Mouse (Mus musculus): ENCODE measurements around the gene Car10. TPM values are rescaled to one million over a fixed set of nuclear protein-coding genes. Genes with fewer than 3 reads are reported as not detected.

Gene Car10
- polyA plus RNA-seq, 1 experiment = not detected

DNA sequence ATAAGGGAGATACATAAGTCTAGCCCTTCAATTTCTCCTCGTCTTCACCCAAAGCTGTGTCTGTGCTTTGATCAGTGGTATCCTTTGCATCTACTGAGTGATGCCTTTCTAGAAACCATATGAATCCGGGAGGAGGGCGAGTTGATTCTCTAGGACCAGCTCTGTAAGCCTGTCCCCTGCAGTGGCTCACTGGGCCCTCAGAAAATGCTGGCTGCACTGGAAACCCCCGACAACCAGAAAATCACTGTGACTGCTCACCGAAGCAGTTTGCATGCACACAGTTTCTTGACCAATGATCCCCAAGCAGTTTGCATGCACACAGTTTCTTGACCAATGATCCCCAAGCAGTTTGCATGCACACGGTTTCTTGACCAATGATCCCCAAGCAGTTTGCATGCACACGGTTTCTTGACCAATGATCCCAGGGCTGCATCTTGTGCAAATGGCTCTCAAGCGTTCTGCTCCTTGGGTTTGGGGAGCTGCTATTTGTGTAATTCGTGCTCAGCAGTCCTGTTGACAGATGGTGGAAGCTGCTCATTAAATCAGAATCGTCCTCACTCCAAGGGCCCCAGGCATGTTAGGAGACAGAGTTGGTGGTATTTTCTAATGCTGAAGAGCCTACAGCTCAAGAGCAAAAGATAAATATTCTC, 23.1 kb downstream of the Car10 start:
- H3K27ac ChIP-seq (ENCODE audit: insufficient read depth, low read depth, low read length) = no peak overlapping the region
- no peaks in the 10 kb centered on the region for H3K4me1 ChIP-seq (ENCODE audit: control insufficient read depth, insufficient read depth, insufficient read length, low read length)
- H3K36me3 ChIP-seq (ENCODE audit: control insufficient read depth, insufficient read depth, low read length) = no peaks in the 10 kb centered on the region
- 73% methylated on average over 10 of the region's 10 CpGs for WGBS
- TF ChIP-seq CTCF (IDR thresholded peaks at IDR 0.05; ENCODE audit: extremely low read depth, insufficient read length, insufficient replicate concordance, low read depth, low read length) (no peak), POLR2A (IDR thresholded peaks at IDR 0.05; ENCODE audit: low read depth, low read length) (no peak)
- H3K27me3 ChIP-seq (ENCODE audit: control insufficient read depth, insufficient read depth, low read length) = no peaks in the 10 kb centered on the region
- no peak overlapping the region for H3K4me3 ChIP-seq (ENCODE audit: low read depth, low read length)

DNA sequence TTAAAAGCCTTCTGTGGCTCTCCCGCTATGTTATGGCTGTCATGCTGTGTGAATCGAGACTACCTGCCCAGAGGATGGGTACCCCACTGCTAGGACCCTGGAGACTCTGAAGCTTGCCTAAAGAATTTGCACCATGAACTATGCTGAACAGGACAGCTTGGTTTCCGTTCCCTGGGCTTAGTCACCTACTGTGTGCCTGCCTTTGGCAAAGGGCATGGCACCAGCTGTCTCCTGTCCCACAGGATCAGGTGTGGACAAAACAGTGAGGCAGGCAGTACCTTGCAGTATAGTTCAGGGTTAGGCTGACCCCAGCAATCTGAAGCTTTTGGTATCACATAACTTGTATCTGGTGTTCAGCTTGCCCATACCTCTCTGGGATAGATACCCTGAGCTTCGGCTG, 25.9 kb downstream of the Car10 start:
- H3K4me3 ChIP-seq (ENCODE audit: low read depth, low read length) = no peak overlapping the region
- no peaks in the 10 kb centered on the region for H3K4me1 ChIP-seq (ENCODE audit: control insufficient read depth, insufficient read depth, insufficient read length, low read length)
- no peak overlapping the region for H3K27ac ChIP-seq (ENCODE audit: insufficient read depth, low read depth, low read length)
- H3K27me3 ChIP-seq (ENCODE audit: control insufficient read depth, insufficient read depth, low read length) = no peaks in the 10 kb centered on the region
- TF ChIP-seq POLR2A (IDR thresholded peaks at IDR 0.05; ENCODE audit: low read depth, low read length) = no peak
- no peak for TF ChIP-seq CTCF (IDR thresholded peaks at IDR 0.05; ENCODE audit: extremely low read depth, insufficient read length, insufficient replicate concordance, low read depth, low read length)
- WGBS = 77% methylated on average over 4 of the region's 4 CpGs
- H3K36me3 ChIP-seq (ENCODE audit: control insufficient read depth, insufficient read depth, low read length) = no peaks in the 10 kb centered on the region

GRCm38 (mm10) chr11:93126466-93126865, 28.6 kb downstream of the Car10 start:
- Histone ChIP-seq H3K4me3 (ENCODE audit: low read depth, low read length) (no peak overlapping the region), H3K27me3 (ENCODE audit: control insufficient read depth, insufficient read depth, low read length) (no peaks in the 10 kb centered on the region), H3K4me1 (ENCODE audit: control insufficient read depth, insufficient read depth, insufficient read length, low read length) (no peaks in the 10 kb centered on the region), H3K36me3 (ENCODE audit: control insufficient read depth, insufficient read depth, low read length) (no peaks in the 10 kb centered on the region), H3K27ac (ENCODE audit: insufficient read depth, low read depth, low read length) (no peak overlapping the region)
- WGBS = 72% methylated on average over 3 of the region's 3 CpGs
- no peak for TF ChIP-seq CTCF (IDR thresholded peaks at IDR 0.05; ENCODE audit: extremely low read depth, insufficient read length, insufficient replicate concordance, low read depth, low read length)
- TF ChIP-seq POLR2A (IDR thresholded peaks at IDR 0.05; ENCODE audit: low read depth, low read length) = no peak

DNA sequence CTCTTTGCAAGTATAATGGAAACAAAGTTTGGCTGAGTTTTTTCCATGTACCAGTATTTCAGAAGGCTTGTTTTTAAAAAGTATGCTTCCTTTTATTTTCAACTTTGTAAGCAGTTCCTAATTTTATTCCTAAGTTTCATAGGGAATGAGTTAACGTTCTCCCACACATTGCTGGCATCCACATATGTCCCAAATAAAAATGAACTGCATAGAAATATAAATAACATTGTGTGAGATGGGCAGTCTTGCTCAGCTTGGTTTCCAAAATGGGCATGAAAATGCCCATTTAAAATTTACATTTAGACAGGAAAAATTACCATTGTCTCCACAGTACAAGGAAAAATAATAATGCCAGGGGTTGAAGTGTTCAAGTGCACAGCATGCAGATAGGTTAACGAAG, 30.7 kb downstream of the Car10 start:
- no peaks in the 10 kb centered on the region for H3K27me3 ChIP-seq (ENCODE audit: control insufficient read depth, insufficient read depth, low read length)
- no peaks in the 10 kb centered on the region for H3K4me1 ChIP-seq (ENCODE audit: control insufficient read depth, insufficient read depth, insufficient read length, low read length)
- H3K4me3 ChIP-seq (ENCODE audit: low read depth, low read length) = no peak overlapping the region
- H3K27ac ChIP-seq (ENCODE audit: insufficient read depth, low read depth, low read length) = no peak overlapping the region
- WGBS = 61% methylated on average over 2 of the region's 2 CpGs
- TF ChIP-seq POLR2A (IDR thresholded peaks at IDR 0.05; ENCODE audit: low read depth, low read length) (no peak), CTCF (IDR thresholded peaks at IDR 0.05; ENCODE audit: extremely low read depth, insufficient read length, insufficient replicate concordance, low read depth, low read length) (no peak)
- H3K36me3 ChIP-seq (ENCODE audit: control insufficient read depth, insufficient read depth, low read length) = no peaks in the 10 kb centered on the region

DNA sequence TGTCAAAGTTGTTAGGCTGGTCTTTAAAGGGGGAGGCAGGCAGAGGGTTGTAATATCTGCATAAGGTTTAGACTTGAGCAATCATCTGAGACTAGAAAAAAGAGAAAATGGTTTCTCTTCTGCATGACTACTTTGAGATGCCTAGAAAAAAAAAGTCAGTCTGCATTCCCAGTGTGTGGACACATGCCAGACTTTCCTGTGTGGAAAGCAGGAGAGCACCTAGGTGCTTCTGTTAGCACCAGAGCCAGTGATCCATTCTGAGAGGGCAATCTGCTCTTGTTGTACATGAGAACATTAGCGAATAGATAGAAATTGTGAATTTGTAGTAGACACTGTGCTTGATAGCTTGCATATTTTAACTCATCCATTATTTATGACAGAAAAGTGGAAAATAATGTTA, 40.0 kb downstream of the Car10 start:
- H3K4me3 ChIP-seq (ENCODE audit: low read depth, low read length) = no peak overlapping the region
- no peaks in the 10 kb centered on the region for H3K27me3 ChIP-seq (ENCODE audit: control insufficient read depth, insufficient read depth, low read length)
- no peaks in the 10 kb centered on the region for H3K36me3 ChIP-seq (ENCODE audit: control insufficient read depth, insufficient read depth, low read length)
- H3K4me1 ChIP-seq (ENCODE audit: control insufficient read depth, insufficient read depth, insufficient read length, low read length) = no peaks in the 10 kb centered on the region
- no peak for TF ChIP-seq POLR2A (IDR thresholded peaks at IDR 0.05; ENCODE audit: low read depth, low read length)
- TF ChIP-seq CTCF (IDR thresholded peaks at IDR 0.05; ENCODE audit: extremely low read depth, insufficient read length, insufficient replicate concordance, low read depth, low read length) = no peak
- WGBS = 83% methylated on average over 1 of the region's 1 CpGs
- H3K27ac ChIP-seq (ENCODE audit: insufficient read depth, low read depth, low read length) = no peak overlapping the region

DNA sequence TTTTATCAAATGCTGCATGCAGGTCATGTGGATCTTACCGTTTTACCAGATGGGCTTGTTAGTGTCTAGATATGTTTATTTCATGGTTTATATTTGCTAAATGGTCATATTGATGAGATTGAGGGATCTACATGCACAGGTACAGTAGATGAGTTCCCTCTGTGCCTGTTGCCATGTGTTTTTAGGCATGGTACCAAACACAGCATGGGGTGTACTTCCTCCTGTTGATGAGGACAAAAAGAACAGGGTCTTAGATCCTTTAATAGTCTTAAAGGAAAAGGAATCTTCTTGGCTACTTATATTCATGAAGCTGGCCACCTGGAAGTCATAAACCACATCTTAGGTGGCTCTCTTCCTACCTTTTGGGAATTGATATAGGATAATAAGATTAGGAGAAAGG, 43.9 kb downstream of the Car10 start:
- TF ChIP-seq POLR2A (IDR thresholded peaks at IDR 0.05; ENCODE audit: low read depth, low read length) = no peak
- no peak for TF ChIP-seq CTCF (IDR thresholded peaks at IDR 0.05; ENCODE audit: extremely low read depth, insufficient read length, insufficient replicate concordance, low read depth, low read length)
- Histone ChIP-seq H3K27me3 (ENCODE audit: control insufficient read depth, insufficient read depth, low read length) (no peaks in the 10 kb centered on the region), H3K4me1 (ENCODE audit: control insufficient read depth, insufficient read depth, insufficient read length, low read length) (no peaks in the 10 kb centered on the region), H3K4me3 (ENCODE audit: low read depth, low read length) (no peak overlapping the region), H3K36me3 (ENCODE audit: control insufficient read depth, insufficient read depth, low read length) (no peaks in the 10 kb centered on the region), H3K27ac (ENCODE audit: insufficient read depth, low read depth, low read length) (no peak overlapping the region)
- WGBS = 49% methylated on average over 1 of the region's 1 CpGs

DNA sequence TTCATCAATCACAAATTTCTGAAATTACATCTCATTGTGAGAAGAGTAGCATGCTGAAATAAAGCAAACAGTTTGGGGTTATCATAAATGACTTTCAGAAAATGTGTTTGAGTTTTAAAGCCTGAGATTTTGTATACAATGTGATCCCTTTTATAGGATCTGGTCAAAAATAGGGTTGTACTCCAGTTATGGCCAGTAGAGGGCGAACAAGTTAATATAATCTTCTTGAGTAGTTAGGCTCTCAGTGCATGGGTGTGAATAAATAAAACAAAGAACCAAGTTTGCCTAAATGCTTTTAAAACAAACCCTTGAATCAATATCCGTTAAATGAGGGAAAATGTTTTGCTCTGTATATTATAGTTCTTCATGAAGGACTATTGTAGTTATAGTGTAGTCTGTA, 46.7 kb downstream of the Car10 start:
- no peak overlapping the region for H3K4me3 ChIP-seq (ENCODE audit: low read depth, low read length)
- no peak overlapping the region for H3K27ac ChIP-seq (ENCODE audit: insufficient read depth, low read depth, low read length)
- no peaks in the 10 kb centered on the region for H3K36me3 ChIP-seq (ENCODE audit: control insufficient read depth, insufficient read depth, low read length)
- H3K4me1 ChIP-seq (ENCODE audit: control insufficient read depth, insufficient read depth, insufficient read length, low read length) = no peaks in the 10 kb centered on the region
- H3K27me3 ChIP-seq (ENCODE audit: control insufficient read depth, insufficient read depth, low read length) = no peaks in the 10 kb centered on the region
- TF ChIP-seq POLR2A (IDR thresholded peaks at IDR 0.05; ENCODE audit: low read depth, low read length) (no peak), CTCF (IDR thresholded peaks at IDR 0.05; ENCODE audit: extremely low read depth, insufficient read length, insufficient replicate concordance, low read depth, low read length) (no peak)
- 14% methylated on average over 2 of the region's 2 CpGs for WGBS

All from small intestine, adult 2 months (tissue).